In genomic region chr11:65820877-65821276, GRCm38 (mm10) we compare ENCODE assay signal across 9 mouse cellular contexts. TPM values are rescaled to one million over a fixed set of nuclear protein-coding genes. Genes with fewer than 3 reads are reported as not detected.
DNase-seq lines count a peak whose midpoint lies in the region; ATAC-seq and TF ChIP-seq lines count a peak whose summit lies in the region.
"Had no signal": no experiment of that assay in that cellular context is flagged by ENCODE, and none has a peak within 500 bp of the region (broad histone marks: within the 10 kb centered on the region; RNA-seq: fewer than 3 reads in every experiment).

No protein-coding gene starts in this region.

- ATAC-seq in common myeloid progenitor, adult 5-6 weeks (replicated peaks; ENCODE audit: low read depth, poor library complexity, severe bottlenecking), result peak; percentile 94
- peak; percentile 92 for ATAC-seq in granulocyte monocyte progenitor cell, adult 5-6 weeks (replicated peaks; ENCODE audit: poor library complexity, severe bottlenecking)
- no peak for ATAC-seq in liver, postnatal 0 days
- ATAC-seq in neural tube, embryonic 15.5 days (ENCODE audit: low FRiP score), result peak; percentile 89

- peaks cover 49% of the 10 kb centered on the region for H3K36me3 ChIP-seq in liver, postnatal 0 days (replicated peaks; ENCODE audit: insufficient read depth, low read length)
- H3K36me3 ChIP-seq in neural tube, embryonic 15.5 days, result peaks cover 35% of the 10 kb centered on the region

- WGBS in cerebellum, adult 2 months, result 18% methylated on average over 7 of the region's 7 CpGs
- 28% methylated on average over 7 of the region's 7 CpGs for WGBS in liver, postnatal 0 days (ENCODE audit: insufficient replicate concordance)
- 11% methylated on average over 7 of the region's 7 CpGs for WGBS in neural tube, embryonic 15.5 days

- DNase-seq in cerebellum, adult 2 months, result peak; percentile 47 to 60
- no peak for DNase-seq in cerebellum, adult 11 months
- peak; percentile 76 for DNase-seq in kidney, postnatal 14 days
- DNase-seq in liver, postnatal 0 days, result peak; percentile 63
- DNase-seq in testis, postnatal 10 days (ENCODE audit: low spot score), result peak; percentile 85

- TF ChIP-seq CTCF in cerebellum, adult 2 months (IDR thresholded peaks at IDR 0.05; ENCODE audit: borderline replicate concordance, insufficient read depth, low read depth, low read length), result peak; percentile 77
- peak; percentile 79 for TF ChIP-seq CTCF in liver, postnatal 0 days (IDR thresholded peaks at IDR 0.05; ENCODE audit: low read depth)

- no peak overlapping the region for H3K4me3 ChIP-seq in cerebellum, adult 2 months (replicated peaks; ENCODE audit: insufficient read depth, low read depth, low read length)
- no peak overlapping the region for H3K4me3 ChIP-seq in liver, postnatal 0 days (ENCODE audit: low read depth, low read length)
- H3K4me3 ChIP-seq in neural tube, embryonic 15.5 days (replicated peaks), result no peak overlapping the region
- H3K4me3 ChIP-seq: megakaryocyte, embryonic 14.5 days had no signal

- H3K4me2 ChIP-seq in liver, postnatal 0 days (ENCODE audit: low read depth, low read length), result no peak overlapping the region
- no peak overlapping the region for H3K4me2 ChIP-seq in neural tube, embryonic 15.5 days

- H3K27ac ChIP-seq in cerebellum, adult 2 months (ENCODE audit: insufficient read depth, low read length), result no peak overlapping the region
- H3K27ac ChIP-seq in liver, postnatal 0 days (ENCODE audit: low read depth), result no peak overlapping the region
- no peak overlapping the region for H3K27ac ChIP-seq in neural tube, embryonic 15.5 days (replicated peaks)

- TF ChIP-seq POLR2A in cerebellum, adult 2 months (IDR thresholded peaks at IDR 0.05; ENCODE audit: borderline replicate concordance, insufficient read depth, low read length), result no peak

- no peaks in the 10 kb centered on the region; the same call in 1 of the 2 replicates for H3K4me1 ChIP-seq in cerebellum, adult 2 months (ENCODE audit: control insufficient read depth, insufficient read depth, low read length)
- no peaks in the 10 kb centered on the region for H3K4me1 ChIP-seq in liver, postnatal 0 days (ENCODE audit: insufficient read depth)
- peaks cover 3% of the 10 kb centered on the region; the same call in 1 of the 2 replicates for H3K4me1 ChIP-seq in neural tube, embryonic 15.5 days

- no peak for TF ChIP-seq EP300 in liver, postnatal 0 days (IDR thresholded peaks at IDR 0.05; ENCODE audit: low read depth)

- no peak overlapping the region for H3K9ac ChIP-seq in liver, postnatal 0 days (replicated peaks)
- H3K9ac ChIP-seq in neural tube, embryonic 15.5 days (replicated peaks), result no peak overlapping the region

- H3K9me3 ChIP-seq in liver, postnatal 0 days (ENCODE audit: low read length), result no peaks in the 10 kb centered on the region
- no peaks in the 10 kb centered on the region for H3K9me3 ChIP-seq in neural tube, embryonic 15.5 days (replicated peaks)
- H3K9me3 ChIP-seq: megakaryocyte, embryonic 14.5 days had no signal

- H3K27me3 ChIP-seq in cerebellum, adult 2 months (ENCODE audit: control insufficient read depth, insufficient read depth, low read length), result no peaks in the 10 kb centered on the region
- no peaks in the 10 kb centered on the region for H3K27me3 ChIP-seq in liver, postnatal 0 days (ENCODE audit: insufficient read depth, low read length)
- H3K27me3 ChIP-seq in neural tube, embryonic 15.5 days (replicated peaks), result no peaks in the 10 kb centered on the region
- H3K27me3 ChIP-seq: megakaryocyte, embryonic 14.5 days had no signal

RNA-seq across cellular contexts. Expression of gene Zkscan6, which starts 13.9 kb away (rescaled TPM):
- 9.5 and 10.9 TPM in 2 replicates for polyA plus RNA-seq in cerebellum, adult 2 months (2012; rRNA removed)
- total RNA-seq in common myeloid progenitor, adult 5-6 weeks (2017), result 16.8 and 17.8 TPM in 2 replicates
- 10.7 and 11.4 TPM in 2 replicates for total RNA-seq in granulocyte monocyte progenitor cell, adult 5-6 weeks (2014; fragmentation: Nextera tagmentation)
- total RNA-seq in granulocyte monocyte progenitor cell, adult 5-6 weeks (2017), result 11.4 and 20.8 TPM in 2 replicates
- polyA plus RNA-seq in liver, postnatal 0 days (2015; fragmentation: Nextera tagmentation; extraction: Ambion mirVana), result 3.6 and 4.1 TPM in 2 replicates
- polyA plus RNA-seq in neural tube, embryonic 15.5 days (2015; fragmentation: Nextera tagmentation; extraction: Ambion mirVana), result 16.4 and 18.0 TPM in 2 replicates

RNA-seq across cellular contexts. Expression of gene Map2k4, which starts 32.8 kb away (rescaled TPM):
- polyA plus RNA-seq in cerebellum, adult 2 months (2012; rRNA removed), result 122 and 130 TPM in 2 replicates
- 33.9 and 37.9 TPM in 2 replicates for total RNA-seq in common myeloid progenitor, adult 5-6 weeks (2017)
- 44.3 and 50.8 TPM in 2 replicates for total RNA-seq in granulocyte monocyte progenitor cell, adult 5-6 weeks (2014; fragmentation: Nextera tagmentation)
- 31.2 and 31.4 TPM in 2 replicates for total RNA-seq in granulocyte monocyte progenitor cell, adult 5-6 weeks (2017)
- 21.7 and 23.6 TPM in 2 replicates for polyA plus RNA-seq in liver, postnatal 0 days (2015; fragmentation: Nextera tagmentation; extraction: Ambion mirVana)
- 109 TPM in 2 replicates for polyA plus RNA-seq in neural tube, embryonic 15.5 days (2015; fragmentation: Nextera tagmentation; extraction: Ambion mirVana)
